Mouse (Mus musculus) megakaryocyte progenitor cell, adult 5-6 weeks (primary cell): ENCODE measurements around the gene Acaa1a. TPM values are rescaled to one million over a fixed set of nuclear protein-coding genes. Genes with fewer than 3 reads are reported as not detected.
A peak's percentile ranks its signal among the peaks of the same experiment; 100 is the strongest.
"Not testable (repeated sequence)": the region's sequence is repeated elsewhere in the genome, so short reads cannot be mapped to it uniquely, and the experiment has no call there.

Source experiments
- ATAC-seq: replicated peaks from 2 replicates; pipeline ENCODE4 v1.8.0; 2016; ENCODE audit warnings: mild to moderate bottlenecking, moderate TSS enrichment, inconsistent platforms; ENCODE audit not compliant: poor library complexity
- total RNA-seq, 2 experiments: library from RNA; stranded (forward) in 1 of 2; stranded (reverse) in 1 of 2; fragments of 157-497, 149-512 nt in 1 of 2; fragments of 200-1000 nt in 1 of 2; gene quantifications; 2 replicates each; pipeline versions ENCODE4 v1.2.3 to v1.2.4; 2015 to 2017

The Acaa1a gene
- total RNA-seq, 2 experiments from 2014 or later, result 19.5 to 30.1 TPM

- ATAC-seq, result no peak
These were observed 1.1 kb upstream of the Acaa1a start for GRCm38 (mm10) chr9:119338350-119338749.

- ATAC-seq, result no peak
These were observed 370 bp upstream of the Acaa1a start for GRCm38 (mm10) chr9:119339106-119339505.

- ATAC-seq, result no peak
These were observed 720 bp downstream of the Acaa1a start for GRCm38 (mm10) chr9:119340212-119340580.

- ATAC-seq, result peak; percentile 87
These were observed 1.7 kb downstream of the Acaa1a start, which contains the start of gene Myd88 for GRCm38 (mm10) chr9:119340909-119341816. Myd88 (minus strand) TSS chr9:119341411.

- ATAC-seq, result no peak
These were observed 3.3 kb downstream of the Acaa1a start for GRCm38 (mm10) chr9:119342728-119343127.

DNA sequence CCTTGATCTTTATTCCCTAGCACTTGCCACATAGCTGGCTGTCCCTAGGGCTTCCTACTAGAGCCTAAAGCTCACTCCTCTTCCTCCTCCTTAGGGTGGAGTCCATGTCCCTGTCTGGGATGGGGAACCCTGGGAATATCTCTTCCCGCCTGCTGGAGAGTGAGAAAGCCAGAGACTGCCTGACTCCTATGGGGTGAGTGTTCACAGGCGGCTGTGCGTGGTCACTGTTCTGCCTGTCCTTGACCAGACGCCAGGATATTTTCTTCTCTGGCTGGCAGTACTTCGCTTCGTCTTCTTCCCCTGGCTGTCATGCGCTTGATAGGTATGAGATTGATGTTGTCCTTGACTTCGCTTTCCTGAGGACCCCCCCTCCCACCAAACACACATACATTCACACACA, 6.9 kb downstream of the Acaa1a start:
- ATAC-seq, result no peak

DNA sequence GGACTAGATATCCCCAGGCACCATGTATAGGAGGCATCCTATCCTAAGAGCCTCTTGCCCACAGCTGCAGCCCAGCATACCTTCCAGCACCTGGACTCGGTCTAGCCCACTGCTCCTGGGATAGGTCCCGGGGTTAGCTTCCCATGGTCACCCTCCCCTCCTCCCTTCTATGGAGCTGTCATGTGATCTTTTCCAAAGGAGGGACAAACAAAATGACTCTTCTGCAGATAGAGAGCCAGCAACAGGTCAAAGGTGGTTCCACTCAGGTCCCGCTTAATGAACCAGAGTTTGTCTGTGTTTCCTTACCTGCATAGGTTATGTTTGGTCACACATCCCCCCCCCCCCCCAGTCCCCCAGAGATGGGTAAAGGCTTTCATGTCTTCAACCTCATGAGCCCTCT, 11.1 kb downstream of the Acaa1a start:
- no peak for ATAC-seq

DNA sequence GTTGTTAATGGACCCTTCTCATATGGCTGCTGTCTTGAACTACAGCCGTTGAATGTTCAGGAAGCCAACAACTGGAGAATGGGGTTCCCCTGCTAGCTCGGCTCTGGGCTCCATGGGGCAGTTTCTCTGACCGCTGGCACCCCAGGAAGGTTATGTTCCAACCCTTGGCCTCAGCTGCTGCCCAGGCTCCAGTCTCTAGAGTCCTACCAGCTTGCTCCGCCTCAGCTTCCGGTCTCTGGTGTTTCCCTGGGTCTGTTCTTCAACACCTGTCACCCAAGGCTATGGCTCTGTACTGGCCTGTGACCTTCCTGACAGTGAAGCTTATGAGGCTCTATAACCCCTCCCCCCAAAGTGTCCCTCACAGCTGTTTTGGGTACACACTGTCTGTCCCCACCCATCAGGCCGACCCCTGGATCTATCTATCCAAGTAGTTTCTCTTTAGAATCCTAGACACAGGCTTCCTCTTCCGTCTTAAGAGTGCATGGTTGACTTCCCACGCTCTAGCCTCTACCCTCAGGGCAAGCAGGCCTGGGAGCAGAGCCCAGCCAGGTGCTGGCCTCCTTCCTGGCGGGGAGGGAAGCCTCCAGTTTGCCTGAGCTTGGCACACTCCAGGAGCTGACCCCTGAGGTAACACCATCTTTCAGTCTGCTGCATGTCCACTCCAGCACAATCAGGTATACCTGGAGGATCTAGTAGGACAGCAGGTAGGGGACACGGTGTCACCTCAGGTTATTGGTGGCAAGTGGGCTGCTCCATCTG, 11.7 kb downstream of the Acaa1a start:
- ATAC-seq, result no peak

DNA sequence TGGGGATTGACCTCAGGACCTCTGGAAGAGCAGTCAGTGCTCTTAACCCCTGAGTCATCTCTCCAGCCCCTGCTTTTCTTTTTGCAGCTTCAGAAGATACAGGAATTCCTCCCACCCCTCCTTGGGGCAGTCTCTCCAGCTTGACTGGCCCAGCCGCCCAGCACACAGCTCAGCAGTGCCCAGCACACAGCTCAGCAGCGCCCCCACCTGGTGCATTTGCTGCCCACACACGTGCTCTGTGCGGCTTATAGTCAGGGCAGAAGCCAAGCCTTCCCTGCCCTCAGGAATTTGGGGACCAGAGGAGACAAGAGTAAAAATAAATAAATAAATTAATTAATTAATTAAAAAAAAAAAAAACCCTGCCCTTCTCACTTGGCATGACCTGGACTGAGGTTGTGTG, 12.6 kb downstream of the Acaa1a start:
- ATAC-seq, result peak; percentile 99

GRCm38 (mm10) chr9:119353926-119354325, 14.4 kb downstream of the Acaa1a start:
- ATAC-seq, result no peak

DNA sequence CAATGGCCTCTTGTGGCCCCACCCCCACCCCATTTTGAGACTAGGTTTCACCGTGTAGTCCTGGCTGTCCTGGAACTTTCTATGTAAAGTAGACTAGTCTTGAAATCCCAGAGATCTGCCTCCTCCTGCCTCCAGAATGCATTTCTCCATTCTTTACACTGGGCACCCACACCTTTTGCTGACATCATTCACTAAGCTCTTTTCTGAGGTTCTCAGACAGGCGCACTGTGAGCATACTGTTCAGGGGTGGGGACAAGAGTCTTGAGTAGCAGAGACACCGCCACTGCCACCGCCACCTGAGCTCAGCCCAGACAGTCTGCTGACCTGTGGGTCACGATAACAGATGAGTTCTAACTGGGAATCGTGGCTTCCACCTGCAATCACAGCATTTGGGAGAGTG, 16.5 kb downstream of the Acaa1a start:
- no peak for ATAC-seq

DNA sequence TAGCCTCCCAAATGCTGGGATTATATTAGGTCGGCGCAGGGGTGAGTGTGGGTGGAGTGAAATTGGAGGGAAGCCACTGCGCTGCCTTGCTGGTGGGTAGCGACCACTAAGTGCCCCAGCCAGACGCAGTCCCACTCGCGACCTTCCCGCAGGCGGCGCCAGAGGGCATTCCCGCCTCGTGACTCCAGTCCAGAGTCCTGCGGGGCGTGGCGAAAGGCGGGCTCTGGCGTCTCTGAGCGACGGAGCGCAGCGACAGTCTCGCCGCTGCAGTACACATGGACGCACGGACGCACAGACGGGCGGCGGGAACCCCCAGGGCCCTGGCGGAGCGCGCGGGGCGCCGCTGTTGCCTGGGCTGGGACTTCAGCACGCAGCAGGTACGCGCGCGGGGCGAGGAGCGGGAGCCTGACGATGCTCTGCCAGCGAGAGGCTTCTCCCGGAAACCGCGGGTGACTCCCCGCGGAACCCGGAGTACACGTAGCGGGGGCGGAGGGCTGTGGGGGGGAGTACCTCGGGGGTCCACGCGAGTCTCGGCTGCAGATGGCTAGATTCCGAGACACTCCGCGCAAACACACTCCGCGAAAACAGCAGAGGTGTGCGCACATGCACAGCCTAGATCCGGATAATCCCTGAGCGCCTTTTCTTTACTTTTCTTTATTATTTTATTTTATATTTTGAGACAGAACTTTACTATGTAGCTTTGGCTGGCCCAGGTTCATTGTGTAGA, 18.0 kb downstream of the Acaa1a start, which contains the start of gene Xylb:
Xylb (plus strand) TSS at position 51 of the 727 bp plus-strand sequence.
- ATAC-seq, result peak; percentile 99

- ATAC-seq, result no peak
These were observed 18.6 kb downstream of the Acaa1a start for GRCm38 (mm10) chr9:119358058-119358429.

DNA sequence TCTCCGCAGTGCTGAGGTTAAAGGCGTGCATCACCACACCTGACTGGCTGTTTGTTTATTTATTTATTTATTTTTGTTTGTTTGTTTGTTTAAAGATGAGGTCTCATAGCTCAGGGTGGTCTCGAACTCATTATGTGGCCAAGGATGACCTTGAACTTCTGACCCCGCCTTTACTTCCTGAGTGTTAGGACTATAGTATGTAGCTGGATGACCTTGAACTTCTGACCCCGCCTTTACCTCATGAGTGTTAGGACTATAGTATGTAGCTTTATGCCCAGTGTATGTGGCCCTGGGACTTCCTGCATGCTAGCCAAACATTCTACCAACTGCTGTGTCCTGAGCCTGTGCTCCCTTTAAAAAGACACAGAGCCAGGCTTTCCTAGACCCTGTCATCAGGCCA, 21.9 kb downstream of the Acaa1a start:
- ATAC-seq, result no peak

DNA sequence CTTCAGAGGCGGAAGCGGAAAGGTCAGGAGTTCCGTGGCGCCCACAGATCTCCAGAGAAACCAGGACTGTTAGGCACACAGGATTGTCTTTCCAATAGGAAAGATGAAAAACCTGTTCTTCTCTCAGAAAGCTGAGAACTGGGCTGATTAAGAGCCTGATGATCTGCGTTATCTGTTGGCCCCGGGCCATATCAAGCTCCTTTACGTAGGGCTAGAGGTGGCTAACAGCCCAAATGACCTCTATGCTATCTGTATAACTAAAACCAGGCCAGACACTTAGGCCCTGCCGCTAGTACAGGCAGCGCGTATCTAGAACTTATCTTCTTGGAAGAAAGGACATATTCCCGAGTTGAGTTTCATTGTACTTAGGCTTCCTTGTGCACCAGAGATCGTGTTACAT, 23.8 kb downstream of the Acaa1a start:
- ATAC-seq, result no peak

DNA sequence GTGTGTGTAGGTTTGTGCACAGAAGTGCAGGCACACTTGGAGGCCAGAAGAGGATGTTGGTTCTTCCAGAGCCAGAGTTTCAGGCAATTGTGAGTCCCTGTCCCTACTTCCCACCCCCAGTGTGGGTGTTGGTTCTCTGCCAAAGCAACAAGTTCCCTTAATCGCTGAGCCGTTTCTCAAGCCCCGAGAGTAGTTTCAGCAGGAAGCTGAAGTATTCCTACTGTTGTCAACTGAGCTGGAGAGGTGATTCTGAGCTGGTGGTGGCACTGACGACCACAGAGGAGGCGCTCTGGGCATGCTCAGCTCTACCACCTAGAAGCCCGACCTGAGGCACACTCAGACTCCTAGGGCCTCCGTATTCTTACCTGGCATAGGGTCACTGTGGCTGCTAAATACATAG, 25.8 kb downstream of the Acaa1a start, which contains the start of gene Slc22a14:
Slc22a14 (minus strand) TSS at position 270 of the 400 bp plus-strand sequence.
- ATAC-seq, result peak; percentile 77

- no peak for ATAC-seq
These were observed 28.9 kb downstream of the Acaa1a start for GRCm38 (mm10) chr9:119368367-119368766.

- ATAC-seq, result not testable (repeated sequence)
These were observed 31.3 kb downstream of the Acaa1a start for GRCm38 (mm10) chr9:119370770-119371169.

GRCm38 (mm10) chr9:119371251-119371650, 31.8 kb downstream of the Acaa1a start:
- no peak for ATAC-seq

DNA sequence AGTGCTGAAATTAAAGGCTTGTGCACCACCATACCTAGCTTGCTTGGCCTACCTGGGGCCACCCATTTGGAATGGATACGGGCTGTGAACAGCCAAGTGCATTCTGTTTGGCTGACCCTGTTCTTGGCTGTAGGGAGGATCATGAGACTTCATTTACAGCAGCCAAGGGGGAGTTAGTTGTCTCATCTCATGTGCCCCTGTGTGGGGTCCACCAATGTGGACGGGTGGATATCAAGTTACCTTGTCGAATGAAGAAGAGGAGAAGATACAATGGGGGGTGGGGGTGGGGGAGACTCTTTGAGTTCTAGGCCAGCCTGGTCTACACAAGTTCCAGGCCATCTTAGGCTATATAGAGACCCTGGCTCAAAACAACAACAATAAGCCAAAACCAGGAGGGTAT, 35.5 kb downstream of the Acaa1a start:
- no peak for ATAC-seq

DNA sequence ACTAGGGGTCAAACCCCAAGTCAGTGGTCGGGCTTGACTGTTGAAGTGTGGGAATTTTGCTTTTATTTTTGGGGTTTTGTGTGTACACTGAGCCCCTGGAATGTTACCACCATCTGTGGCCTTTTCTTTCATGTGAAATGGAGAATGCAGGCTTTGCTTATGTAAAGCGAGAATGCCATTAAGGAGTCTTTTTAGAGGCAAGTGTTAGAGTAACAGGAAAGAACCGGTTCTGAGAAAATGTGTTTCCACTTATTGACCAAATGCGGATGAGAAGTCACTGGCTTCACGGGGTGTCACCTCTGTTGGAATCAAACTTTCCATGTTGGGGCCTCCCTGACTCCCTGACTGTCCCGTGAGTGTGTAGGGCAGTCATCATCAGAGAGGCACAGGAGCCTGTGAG, 36.1 kb downstream of the Acaa1a start:
- no peak for ATAC-seq
